In genomic region chr16:8822586-8822985, GRCm38 (mm10) we compare ENCODE assay signal across 13 mouse cellular contexts.
"Had no signal": no experiment of that assay in that cellular context is flagged by ENCODE, and none has a peak within 500 bp of the region (broad histone marks: within the 10 kb centered on the region; RNA-seq: fewer than 3 reads in every experiment).

No protein-coding gene starts in this region.

- H3K9ac ChIP-seq: limb, embryonic 13.5 days; neural tube, embryonic 12.5 days had no signal

- DNase-seq: kidney, adult 8-10 months; kidney, postnatal 25 days; left cerebral cortex, postnatal 4 days; lung, adult 18-20 months; midbrain, embryonic 14.5 days; right cerebral cortex, postnatal 4 days; spleen, adult 18-20 months; thymus, adult 18-20 months; thymus, postnatal 14 days had no signal

- H3K27me3 ChIP-seq: limb, embryonic 13.5 days; neural tube, embryonic 12.5 days had no signal

- H3K4me1 ChIP-seq: limb, embryonic 13.5 days; midbrain, embryonic 10.5 days; neural tube, embryonic 12.5 days had no signal

- H3K27ac ChIP-seq: limb, embryonic 13.5 days; midbrain, embryonic 10.5 days; neural tube, embryonic 12.5 days had no signal

- H3K9me3 ChIP-seq: limb, embryonic 13.5 days; midbrain, embryonic 10.5 days; neural tube, embryonic 12.5 days had no signal

- H3K4me3 ChIP-seq: limb, embryonic 13.5 days; midbrain, embryonic 10.5 days; myocyte; neural tube, embryonic 12.5 days had no signal

- H3K4me2 ChIP-seq: limb, embryonic 13.5 days; neural tube, embryonic 12.5 days had no signal

- H3K36me3 ChIP-seq: limb, embryonic 13.5 days; midbrain, embryonic 10.5 days; neural tube, embryonic 12.5 days had no signal
